Mouse (Mus musculus): ENCODE measurements around the gene Tenm4.
A peak's percentile ranks its signal among the peaks of the same experiment; 100 is the strongest.
"Not testable (repeated sequence)": the region's sequence is repeated elsewhere in the genome, so short reads cannot be mapped to it uniquely, and the experiment has no call there.

The Tenm4 gene

DNA sequence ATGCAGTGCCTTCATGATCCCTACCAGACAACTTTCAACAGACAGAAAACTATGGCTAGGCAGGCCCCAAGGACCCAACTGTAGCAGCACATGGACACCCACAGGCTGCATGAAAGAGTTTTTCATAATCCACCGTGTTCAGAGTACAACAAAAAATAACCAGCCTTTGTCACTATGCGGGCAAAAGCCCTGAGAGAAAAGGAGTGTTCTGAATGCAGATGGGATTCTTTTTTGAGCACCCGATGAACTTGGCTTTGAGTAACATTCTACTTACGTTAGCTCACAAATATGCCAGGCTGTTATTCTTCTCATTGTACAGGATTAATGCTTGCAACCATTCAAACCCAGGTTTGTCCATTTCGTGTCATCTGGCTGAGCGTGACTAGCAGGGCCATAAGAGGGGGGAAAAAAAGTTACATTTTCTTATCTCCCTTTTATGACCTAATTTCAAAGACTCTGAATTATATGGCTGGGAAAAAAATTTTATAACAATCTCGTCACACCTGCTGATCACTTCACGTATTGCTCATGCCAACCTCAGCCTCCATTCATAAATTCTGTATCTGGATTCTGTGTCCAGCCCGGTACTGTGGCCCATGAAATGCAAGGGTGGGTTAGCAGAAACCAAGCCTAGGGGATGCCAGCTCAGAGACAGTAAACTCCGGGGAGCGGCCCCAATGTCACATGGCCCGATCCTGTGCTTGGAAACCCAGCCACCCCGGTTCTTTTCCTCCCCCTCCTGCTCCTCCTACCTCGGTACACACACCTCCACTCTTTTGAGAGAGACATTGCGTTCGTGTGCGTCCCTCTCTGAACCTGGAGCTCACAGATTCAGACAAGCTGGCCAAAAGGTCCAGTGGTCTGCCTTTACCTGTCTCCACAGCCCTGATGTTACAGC lies 732.3 kb downstream of the Tenm4 start:
- no peak for DNase-seq (ENCODE audit: low spot score)

DNA sequence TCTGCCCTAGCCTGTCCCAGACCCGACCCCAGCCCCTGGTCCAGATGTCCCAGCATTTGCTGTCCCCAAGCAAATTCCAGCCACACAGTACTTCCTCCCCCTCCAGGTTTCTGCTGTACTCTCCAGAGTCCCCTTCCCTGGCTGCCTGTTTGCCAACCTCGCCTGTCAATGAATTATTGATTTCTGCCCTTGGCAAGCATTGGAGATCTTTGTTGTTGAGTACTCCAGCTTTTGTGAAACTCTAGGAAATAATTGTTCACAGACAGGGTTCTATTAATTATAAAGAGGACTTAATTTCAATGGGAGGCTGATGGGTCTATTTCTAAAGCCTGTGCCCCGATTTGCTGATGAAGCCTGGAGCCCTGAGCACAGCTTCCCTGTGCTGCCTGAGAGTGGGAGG lies 733.4 kb downstream of the Tenm4 start:
- no peak for DNase-seq (ENCODE audit: low spot score)

- DNase-seq (ENCODE audit: low spot score): no peak
Observed at GRCm38 (mm10) chr7:96904936-96905335, 733.9 kb downstream of the Tenm4 start.

GRCm38 (mm10) chr7:96905422-96905821 lies 734.4 kb downstream of the Tenm4 start:
- no peak for DNase-seq (ENCODE audit: low spot score)

- no peak for DNase-seq (ENCODE audit: low spot score)
Observed at GRCm38 (mm10) chr7:96906216-96906615, 735.2 kb downstream of the Tenm4 start.

DNA sequence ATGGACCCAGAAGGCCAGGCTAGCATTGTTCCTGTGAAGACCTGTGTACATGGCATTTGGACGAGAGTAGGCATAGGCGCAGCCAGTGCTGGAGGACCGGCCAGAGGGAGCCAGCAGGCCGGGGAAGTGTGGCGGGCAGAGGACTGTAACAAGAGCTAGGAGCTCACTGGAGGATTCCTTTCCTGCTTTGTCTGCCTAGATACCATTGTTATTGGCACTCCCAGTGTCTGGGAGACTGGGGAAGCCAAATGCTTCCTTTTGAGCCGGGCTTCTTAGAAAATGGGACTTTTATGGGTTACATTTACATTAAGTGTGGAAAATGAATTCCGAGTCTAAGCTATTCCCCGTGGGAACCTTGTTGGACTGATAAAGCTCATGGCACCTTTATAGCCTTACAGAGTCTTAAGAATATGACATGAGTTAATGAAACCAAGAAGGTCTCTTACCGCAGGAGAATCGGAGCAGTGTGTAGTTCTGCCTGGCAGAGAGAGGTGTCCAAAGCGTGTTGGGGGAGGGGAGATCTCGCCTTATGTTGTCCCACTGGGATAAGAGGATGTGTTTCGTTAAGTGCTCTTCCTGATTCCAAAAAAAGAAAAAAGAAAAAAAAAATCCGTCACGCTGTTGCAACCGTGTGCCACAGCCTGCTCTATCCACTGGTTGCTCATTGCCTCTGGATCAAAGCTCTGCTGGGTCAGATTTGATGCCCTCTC lies 737.1 kb downstream of the Tenm4 start:
- DNase-seq (ENCODE audit: low spot score): no peak

DNA sequence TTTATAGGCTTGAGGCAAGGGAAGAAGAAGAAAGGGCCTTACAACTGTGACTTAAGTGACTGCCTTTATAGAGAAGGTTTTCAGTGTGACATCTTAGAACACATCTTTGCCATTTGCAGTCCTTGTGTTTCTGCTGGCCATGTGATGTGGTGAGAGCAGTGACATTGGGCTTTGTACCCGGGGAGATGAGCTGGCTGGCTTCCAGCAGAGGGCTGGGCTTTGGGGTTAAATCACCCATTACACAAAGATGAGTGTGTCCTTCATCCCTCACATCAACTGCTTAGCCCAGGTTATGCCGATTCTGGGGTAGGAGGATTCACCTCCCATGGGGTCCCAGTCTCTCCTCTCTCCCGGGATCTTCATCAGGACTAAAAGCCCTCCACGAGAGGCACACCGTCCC lies 738.8 kb downstream of the Tenm4 start:
- DNase-seq (ENCODE audit: low spot score): no peak

GRCm38 (mm10) chr7:96910310-96910960 lies 739.4 kb downstream of the Tenm4 start:
- DNase-seq (ENCODE audit: low spot score): no peak

DNA sequence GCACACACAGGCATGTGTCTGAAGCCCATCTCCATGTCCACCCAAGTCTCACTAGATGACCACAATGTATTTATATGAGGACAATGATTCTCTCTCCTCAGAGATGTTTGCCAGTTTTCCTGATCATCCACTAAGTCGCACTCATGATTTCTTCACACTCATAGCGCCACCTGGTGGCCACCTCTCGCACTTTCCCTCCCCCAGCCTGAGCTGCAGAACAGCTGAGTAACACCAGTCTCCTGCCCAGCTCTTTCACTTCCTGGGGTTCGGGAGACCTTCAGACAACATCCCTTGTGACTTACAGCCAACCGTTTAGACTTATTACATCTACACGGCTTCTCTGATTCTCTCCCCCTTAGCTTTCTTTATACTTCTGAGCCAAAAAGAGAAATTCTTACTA lies 743.0 kb downstream of the Tenm4 start:
- peak; percentile 85 for DNase-seq (ENCODE audit: low spot score)

DNA sequence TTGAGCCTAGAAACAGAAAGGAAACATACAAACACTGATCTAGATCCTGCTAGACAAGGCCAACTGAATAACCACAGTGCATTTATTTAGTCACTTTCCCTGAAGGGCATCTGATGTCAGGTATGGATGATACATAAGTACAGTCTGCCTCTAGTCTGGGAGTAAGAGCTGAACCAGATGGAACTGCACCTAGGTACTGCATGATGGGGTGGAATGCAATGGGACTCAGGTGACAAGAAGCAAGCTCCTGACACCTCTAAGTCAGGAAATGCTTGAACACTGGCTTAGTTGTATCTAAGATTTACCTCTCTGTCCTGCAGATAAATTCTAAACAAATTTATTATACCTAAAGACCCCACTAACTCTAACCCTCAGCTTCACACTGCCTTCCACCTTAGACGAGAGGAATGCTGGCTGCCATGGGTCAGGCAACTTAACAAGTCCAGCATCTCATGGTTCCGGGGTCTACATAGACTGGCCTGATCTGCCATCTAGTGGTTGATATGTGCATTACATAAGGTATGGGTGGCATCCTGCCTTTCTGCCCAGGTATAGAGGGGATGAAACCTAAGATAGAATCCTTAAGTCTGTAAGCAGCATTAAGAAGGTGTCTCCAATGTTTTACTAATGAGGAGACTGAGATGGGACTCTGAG lies 744.5 kb downstream of the Tenm4 start:
- peak; percentile 56 for DNase-seq (ENCODE audit: low spot score)

DNA sequence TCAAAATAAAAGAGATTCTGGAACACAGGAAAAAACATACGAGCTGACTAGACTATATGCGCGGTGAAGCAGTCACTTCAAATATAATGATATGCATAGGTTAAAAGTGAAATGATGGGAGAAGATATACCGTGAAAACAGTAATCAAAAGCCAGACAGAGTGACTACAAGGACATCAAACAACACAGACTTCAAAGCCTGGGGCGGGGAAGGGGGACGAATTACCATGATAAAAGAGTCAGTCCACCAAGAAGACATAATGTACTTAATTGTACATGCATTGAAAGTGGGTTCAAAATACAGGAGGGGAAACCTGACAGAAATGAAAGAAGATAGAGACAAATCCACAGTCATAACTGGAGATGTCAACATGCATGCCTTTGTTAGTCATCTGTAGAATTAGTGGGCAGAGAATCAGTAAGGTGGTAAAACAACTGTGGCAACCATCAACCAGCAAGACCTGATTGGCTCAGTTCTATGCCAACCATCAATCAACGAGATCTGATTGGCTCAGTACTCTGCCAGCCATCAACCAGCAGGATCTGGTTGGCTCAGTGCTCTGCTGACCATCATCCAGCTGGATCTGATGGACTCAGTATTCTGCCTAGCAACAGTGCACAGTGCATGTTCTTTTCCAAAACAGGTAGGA lies 749.5 kb downstream of the Tenm4 start:
- no peak for DNase-seq (ENCODE audit: low spot score)

- DNase-seq (ENCODE audit: low spot score): no peak
Observed at GRCm38 (mm10) chr7:96922927-96923326, 751.9 kb downstream of the Tenm4 start.

DNA sequence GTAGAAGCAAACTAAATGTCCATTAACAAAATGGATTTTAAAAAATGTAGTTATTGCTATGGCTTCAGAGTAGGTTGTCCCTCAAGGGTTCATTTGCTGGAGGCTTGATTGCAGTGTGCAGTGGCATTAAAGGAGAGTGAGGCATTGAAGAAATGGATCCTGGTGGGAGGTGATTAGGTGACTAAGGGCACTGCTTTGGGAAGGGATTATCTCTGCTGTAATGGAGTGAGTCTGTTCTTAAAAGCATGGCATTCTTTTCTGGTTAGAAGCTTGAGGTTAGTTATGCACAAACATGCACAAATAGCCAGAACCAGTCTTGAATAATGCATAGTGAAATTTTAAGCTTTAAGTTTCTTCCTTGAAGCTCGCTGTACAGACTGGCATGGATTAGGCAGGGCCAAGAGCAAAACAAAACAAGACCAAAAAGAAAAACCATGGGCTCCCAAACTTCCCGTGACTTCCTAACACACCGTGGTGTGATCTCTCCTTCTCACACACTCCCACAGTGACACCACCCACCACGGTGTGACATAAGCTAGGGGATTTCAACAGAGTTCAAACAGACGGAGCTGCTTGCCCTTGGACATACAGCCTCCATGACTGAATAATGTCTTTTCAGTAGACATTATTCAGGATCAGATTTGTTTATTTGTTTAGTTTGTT lies 772.8 kb downstream of the Tenm4 start:
- DNase-seq (ENCODE audit: low spot score): no peak

GRCm38 (mm10) chr7:96946501-96946900 lies 775.5 kb downstream of the Tenm4 start:
- DNase-seq (ENCODE audit: low spot score): not testable (repeated sequence)

- DNase-seq (ENCODE audit: low spot score): peak; percentile 73
Observed at GRCm38 (mm10) chr7:96951281-96952051, 780.4 kb downstream of the Tenm4 start, which contains the start of gene Nars2. Nars2 (plus strand) TSS chr7:96951505.

- no peak for DNase-seq (ENCODE audit: low spot score)
Observed at GRCm38 (mm10) chr7:96952094-96952493, 781.0 kb downstream of the Tenm4 start.

DNA sequence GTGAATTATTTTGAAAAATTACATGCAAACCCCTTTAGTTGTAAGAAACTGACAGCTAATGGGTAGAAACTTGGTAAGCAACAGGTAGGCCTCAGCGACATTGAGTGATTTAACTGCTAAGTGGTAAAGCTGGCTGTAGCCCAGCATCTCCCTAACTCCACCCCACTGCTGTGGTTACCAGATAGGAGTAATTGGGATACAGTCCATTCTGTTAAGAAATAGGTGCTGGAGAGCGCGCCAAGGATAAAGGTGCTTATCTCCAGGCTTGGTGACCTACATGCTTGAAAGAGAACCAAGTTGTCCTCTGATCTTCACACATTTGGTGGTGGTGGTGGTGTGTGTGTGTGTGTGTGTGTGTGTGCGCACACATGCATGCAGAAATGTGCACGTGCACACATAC lies 788.1 kb downstream of the Tenm4 start:
- no peak for DNase-seq (ENCODE audit: low spot score)

Measured in ovary, postnatal 14 days (tissue).